Mouse (Mus musculus) testis, adult 2 months (tissue): ENCODE measurements around the gene Mms19. TPM values are rescaled to one million over a fixed set of nuclear protein-coding genes. Genes with fewer than 3 reads are reported as not detected.

Experiments
- H3K27ac ChIP-seq: fragments of 200-500 bp; 2 replicates; pipeline ENCODE4 v1.5.1; 2012; ENCODE audit warnings: low read depth, low read length; ENCODE audit not compliant: control insufficient read depth, insufficient read depth
- H3K27me3 ChIP-seq: fragments of 200-500 bp; 2 replicates; pipeline ENCODE4 v1.6.1; 2012; ENCODE audit warnings: mild to moderate bottlenecking, low read length, moderate library complexity; ENCODE audit not compliant: control insufficient read depth, insufficient read depth
- H3K36me3 ChIP-seq: fragments of 200-500 bp; 2 replicates; pipeline ENCODE4 v1.6.1; 2012; ENCODE audit warnings: mild to moderate bottlenecking, low read length; ENCODE audit not compliant: control insufficient read depth, insufficient read depth
- H3K4me1 ChIP-seq: fragments of 200-500 bp; 2 replicates; pipeline ENCODE4 v1.6.1; 2012; ENCODE audit warnings: low read length; ENCODE audit not compliant: control insufficient read depth, insufficient read depth
- H3K4me3 ChIP-seq: fragments of 200-500 bp; 2 replicates; pipeline ENCODE4 v1.5.1; 2012; ENCODE audit warnings: low read depth, mild to moderate bottlenecking, low read length, moderate library complexity, mixed read lengths; ENCODE audit not compliant: control insufficient read depth
- CTCF ChIP-seq: fragments of 200-500 bp; IDR thresholded peaks from 2 replicates; pipeline ENCODE4 v1.5.1; 2012; ENCODE audit warnings: low read depth, mild to moderate bottlenecking, inconsistent platforms, low read length, moderate library complexity; ENCODE audit not compliant: control insufficient read depth, insufficient read depth, insufficient replicate concordance
- POLR2A ChIP-seq: fragments of 200-500 bp; IDR thresholded peaks from 2 replicates; pipeline ENCODE4 v1.6.1; 2012; ENCODE audit warnings: low read depth, mild to moderate bottlenecking, inconsistent platforms, low read length, moderate library complexity; ENCODE audit not compliant: control insufficient read depth
- polyA plus RNA-seq: library from polyadenylated mRNA; depleted of rRNA; stranded (reverse); fragments of >200 nt; gene quantifications from 2 replicates; pipeline ENCODE4 v1.2.3, GENCODE M21; 2012

Mms19 gene
- polyA plus RNA-seq, 1 experiment = 46.5 TPM

DNA sequence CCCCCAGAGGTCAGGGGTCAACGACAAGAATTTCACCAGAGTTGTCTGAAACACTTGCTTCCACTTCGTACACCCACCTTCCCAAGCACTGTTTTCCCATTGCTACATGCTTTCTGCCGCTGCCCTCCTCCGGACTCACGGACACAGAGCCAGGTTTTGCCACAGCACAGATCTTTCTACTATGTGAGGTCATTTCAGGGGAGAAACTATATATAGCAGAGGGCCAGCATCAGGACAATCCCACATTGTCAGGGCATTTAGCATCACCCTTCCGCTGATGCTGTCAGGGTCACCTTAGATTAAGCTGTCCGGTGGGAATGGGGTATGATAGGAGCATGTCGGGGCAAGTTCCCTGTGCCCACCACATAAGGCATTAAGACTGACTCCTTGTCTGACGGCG, 16.1 kb upstream of the Mms19 start:
- no peaks in the 10 kb centered on the region for H3K36me3 ChIP-seq
- H3K27ac ChIP-seq = no peak overlapping the region
- TF ChIP-seq POLR2A (no peak), CTCF (no peak)
- peaks cover 3% of the 10 kb centered on the region; the same call in 1 of the 2 replicates for H3K4me1 ChIP-seq
- no peak overlapping the region for H3K4me3 ChIP-seq
- H3K27me3 ChIP-seq = no peaks in the 10 kb centered on the region

DNA sequence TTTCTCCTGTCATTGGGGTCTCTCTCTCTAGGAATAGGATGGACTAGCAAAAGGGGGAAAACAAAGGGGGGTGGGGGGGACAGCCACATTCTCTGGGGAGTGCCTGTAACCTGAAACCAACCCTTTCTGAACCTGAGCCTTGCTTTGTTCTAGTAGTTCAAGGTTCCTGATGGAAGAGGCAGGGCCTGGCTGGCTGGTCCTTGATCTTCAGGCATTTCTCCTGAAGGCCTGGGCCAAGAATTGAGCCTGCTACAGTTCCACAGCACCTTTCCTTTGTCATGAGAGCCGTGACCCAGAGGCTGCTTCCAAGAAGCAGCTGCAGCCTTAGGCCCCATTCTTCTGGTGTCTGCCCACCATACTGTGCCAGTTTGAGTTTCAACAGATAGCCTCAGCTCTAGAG, 14.5 kb upstream of the Mms19 start:
- Histone ChIP-seq H3K27ac (no peak overlapping the region), H3K4me3 (no peak overlapping the region), H3K36me3 (no peaks in the 10 kb centered on the region), H3K4me1 (no peaks in the 10 kb centered on the region), H3K27me3 (no peaks in the 10 kb centered on the region)
- TF ChIP-seq POLR2A = no peak
- no peak for TF ChIP-seq CTCF

DNA sequence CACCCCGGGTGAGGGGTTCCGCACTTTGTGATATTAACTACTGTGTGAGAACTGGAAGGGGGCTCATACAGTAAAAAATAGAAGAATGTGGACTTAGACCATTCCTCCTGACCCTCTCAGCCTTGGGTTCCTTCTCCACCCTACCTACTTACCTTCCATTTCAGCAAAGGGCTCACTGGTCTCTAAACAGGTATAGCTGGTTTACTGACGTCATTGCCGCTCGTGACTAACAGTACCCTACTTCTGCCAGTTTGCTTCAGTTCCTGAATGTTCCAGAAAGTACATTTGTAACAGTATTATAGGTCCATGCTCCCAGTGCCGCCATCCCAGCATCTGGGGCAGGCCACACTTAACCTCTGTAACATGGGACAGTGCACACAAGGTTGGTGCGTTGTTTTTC, 13.1 kb upstream of the Mms19 start:
- Histone ChIP-seq H3K27me3 (no peaks in the 10 kb centered on the region), H3K36me3 (no peaks in the 10 kb centered on the region), H3K4me1 (no peaks in the 10 kb centered on the region), H3K27ac (no peak overlapping the region), H3K4me3 (no peak overlapping the region)
- TF ChIP-seq POLR2A = no peak
- TF ChIP-seq CTCF = no peak

DNA sequence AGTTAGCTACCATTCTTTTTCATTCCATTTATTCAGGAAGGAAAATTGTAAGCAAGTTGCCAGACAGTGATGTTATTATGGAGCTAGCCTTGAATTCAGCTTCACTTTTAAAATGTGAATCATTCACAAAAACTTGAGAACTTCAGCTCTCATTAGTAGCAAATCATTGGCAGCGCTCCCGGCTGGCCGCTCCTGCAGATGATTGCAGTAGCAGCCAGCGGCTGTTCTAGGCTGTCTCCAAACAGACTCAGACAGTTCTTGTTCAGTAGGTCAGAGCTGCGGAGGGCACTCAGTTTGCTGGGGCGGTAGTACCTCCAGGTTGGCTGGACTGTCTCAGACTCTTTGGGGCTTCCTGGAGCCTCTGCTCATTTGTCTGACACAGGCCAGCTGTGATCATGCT, 12.5 kb upstream of the Mms19 start:
- H3K36me3 ChIP-seq = no peaks in the 10 kb centered on the region
- H3K27me3 ChIP-seq = no peaks in the 10 kb centered on the region
- no peaks in the 10 kb centered on the region for H3K4me1 ChIP-seq
- no peak overlapping the region for H3K4me3 ChIP-seq
- H3K27ac ChIP-seq = no peak overlapping the region
- TF ChIP-seq CTCF = no peak
- no peak for TF ChIP-seq POLR2A

DNA sequence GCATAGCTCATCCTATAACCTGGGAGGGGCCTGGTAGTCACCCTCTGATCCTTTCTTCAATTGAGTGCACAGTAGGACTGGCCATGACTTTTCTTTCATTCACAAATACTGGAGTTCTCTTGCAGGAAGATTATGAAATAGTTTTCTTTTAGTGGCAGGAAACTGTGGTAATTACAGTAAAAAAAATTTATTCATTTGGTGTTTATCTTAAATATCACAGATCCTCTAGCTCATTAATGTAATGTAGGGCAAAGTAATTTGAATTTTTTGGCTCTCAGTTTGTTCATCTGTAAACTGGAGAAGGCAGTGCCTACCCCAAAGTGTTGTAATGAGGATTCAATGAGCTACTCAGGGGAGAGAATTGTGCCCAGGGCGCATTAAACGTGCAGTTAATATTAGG, 12.0 kb upstream of the Mms19 start:
- H3K4me3 ChIP-seq = no peak overlapping the region
- no peak for TF ChIP-seq CTCF
- TF ChIP-seq POLR2A = no peak
- H3K4me1 ChIP-seq = no peaks in the 10 kb centered on the region
- no peaks in the 10 kb centered on the region for H3K27me3 ChIP-seq
- H3K36me3 ChIP-seq = no peaks in the 10 kb centered on the region
- H3K27ac ChIP-seq = no peak overlapping the region

DNA sequence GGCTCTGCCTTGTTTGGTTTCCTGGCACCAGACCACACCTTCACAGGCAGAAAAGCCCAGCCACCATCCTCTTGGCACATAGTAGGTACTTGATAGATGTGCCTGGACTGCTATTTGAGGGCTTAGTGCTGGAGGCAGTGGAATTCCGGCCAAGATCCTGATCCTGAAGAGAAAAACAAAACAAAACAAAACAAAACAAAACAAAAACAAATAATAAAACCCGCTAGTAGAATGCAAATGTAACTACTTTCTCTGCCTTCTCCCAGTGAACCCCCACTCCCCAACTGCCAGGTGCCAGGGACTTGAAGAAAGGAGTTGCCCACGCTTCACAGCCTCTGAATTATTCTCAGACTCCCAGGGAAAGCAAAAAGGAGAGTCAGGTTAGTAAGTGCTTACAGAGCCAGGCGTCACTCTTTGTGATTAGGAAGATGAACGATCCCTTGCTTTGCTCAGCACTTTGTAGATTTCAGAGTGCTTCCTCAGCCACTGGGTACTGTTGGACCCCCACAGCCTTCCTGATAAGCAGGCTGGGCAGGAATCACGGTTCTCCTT, 11.0 kb upstream of the Mms19 start:
- Histone ChIP-seq H3K36me3 (peaks cover 1% of the 10 kb centered on the region; the same call in 1 of the 2 replicates), H3K4me3 (no peak overlapping the region), H3K4me1 (no peaks in the 10 kb centered on the region), H3K27ac (no peak overlapping the region), H3K27me3 (no peaks in the 10 kb centered on the region)
- TF ChIP-seq POLR2A = no peak
- TF ChIP-seq CTCF = no peak

DNA sequence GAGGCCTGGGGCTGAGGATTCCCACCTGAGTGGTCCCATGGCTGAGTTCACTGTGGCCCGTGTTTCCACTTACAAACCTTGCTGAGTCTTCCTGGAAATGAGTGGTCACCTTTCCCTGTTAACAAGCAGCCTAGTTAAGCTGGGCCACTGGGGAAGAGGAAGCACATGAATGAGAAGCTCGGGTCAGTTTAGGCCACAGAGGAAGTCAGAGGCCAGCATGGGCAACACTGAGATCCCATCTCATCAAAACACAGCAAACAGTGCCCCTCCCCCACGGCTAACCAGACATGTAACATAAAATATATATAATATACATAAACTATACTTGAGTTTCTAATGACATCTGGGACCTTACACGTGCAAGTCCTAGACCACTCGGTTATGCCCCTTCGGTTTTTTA, 8.9 kb upstream of the Mms19 start:
- no peaks in the 10 kb centered on the region for H3K27me3 ChIP-seq
- no peak overlapping the region for H3K27ac ChIP-seq
- peaks cover 1% of the 10 kb centered on the region; the same call in 1 of the 2 replicates for H3K36me3 ChIP-seq
- TF ChIP-seq POLR2A (no peak), CTCF (no peak)
- no peak overlapping the region for H3K4me3 ChIP-seq
- H3K4me1 ChIP-seq = no peaks in the 10 kb centered on the region

DNA sequence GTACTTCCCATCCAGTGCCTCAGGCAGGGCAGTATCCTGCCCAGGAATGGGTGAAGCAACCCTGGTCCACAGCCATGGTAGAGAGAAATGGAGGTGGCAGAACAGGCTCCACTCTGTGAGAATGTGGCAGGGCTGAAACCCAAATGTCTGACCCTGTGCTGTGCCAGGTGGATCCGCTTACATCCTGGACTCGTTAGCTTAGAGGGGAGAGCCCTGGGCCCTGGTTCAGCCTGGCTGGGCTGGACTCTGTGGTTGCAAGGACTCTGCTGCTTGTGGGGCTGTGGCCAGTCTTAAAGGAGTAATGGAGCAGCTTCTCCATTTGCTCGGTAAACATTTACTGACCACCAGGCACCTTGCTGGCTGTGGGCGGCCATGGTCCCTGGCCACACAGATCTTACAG, 6.2 kb upstream of the Mms19 start:
- H3K36me3 ChIP-seq = peaks cover 1% of the 10 kb centered on the region; the same call in 1 of the 2 replicates
- no peak overlapping the region for H3K4me3 ChIP-seq
- H3K27me3 ChIP-seq = no peaks in the 10 kb centered on the region
- H3K27ac ChIP-seq = no peak overlapping the region
- TF ChIP-seq POLR2A (no peak), CTCF (no peak)
- H3K4me1 ChIP-seq = peaks cover 3% of the 10 kb centered on the region
